Mouse (Mus musculus) neural tube, embryonic 10.5 days (tissue): ENCODE results near the gene Rgs1.

ENCODE experiments used
- DNase-seq: peaks from one replicate; pipeline ENCODE4 v3.0.0-alpha.2; 2017; ENCODE audit warnings: low spot score; ENCODE audit errors: extremely low spot score

The Rgs1 gene

DNA sequence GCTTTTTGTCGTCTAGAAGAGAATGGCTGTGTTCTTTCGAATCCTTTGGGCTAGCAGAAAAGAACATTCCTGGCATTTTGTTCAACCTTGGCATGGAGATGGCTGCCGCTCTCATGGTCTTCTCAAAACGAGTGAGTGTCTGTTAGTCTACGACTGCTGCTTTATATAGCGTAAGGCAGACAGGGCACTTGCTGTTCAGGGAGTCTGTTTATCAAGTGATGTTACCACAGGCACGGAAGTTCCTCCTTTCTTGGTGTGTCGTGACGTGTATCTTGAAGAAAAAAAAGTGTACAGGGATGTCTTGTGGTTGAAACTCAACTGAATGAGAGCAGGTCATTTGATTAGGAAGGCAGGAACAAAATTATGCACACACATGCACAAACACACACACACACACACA lies at the start of gene Rgs1:
TSS of gene Rgs1 (minus strand) at position 320 of the 400 bp plus-strand sequence.
- DNase-seq: no peak

GRCm38 (mm10) chr1:144283020-144284014 lies 34.3 kb upstream of the Rgs1 start:
- DNase-seq: no peak

DNA sequence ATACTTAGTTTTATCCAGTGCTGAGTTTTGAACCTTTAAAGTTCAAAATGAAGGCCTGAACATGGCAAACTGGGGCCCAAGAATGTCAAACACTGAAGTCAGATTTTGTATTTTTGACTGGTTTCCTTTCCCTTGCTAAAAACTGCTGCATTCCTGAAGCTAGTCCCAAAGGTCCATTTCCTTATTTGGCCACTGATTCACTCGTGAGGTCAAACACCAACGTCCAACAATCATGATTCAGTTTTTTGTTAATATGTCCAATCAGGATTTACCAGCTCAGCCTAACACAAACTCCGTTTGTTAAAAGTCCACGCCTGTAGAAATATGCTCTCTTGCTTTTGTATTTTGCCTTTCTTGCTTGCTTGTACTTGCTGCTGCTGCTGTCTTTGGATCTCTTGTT lies 31.0 kb upstream of the Rgs1 start:
- DNase-seq: no peak

- DNase-seq: no peak
These were observed 23.9 kb upstream of the Rgs1 start for GRCm38 (mm10) chr1:144272991-144273390.

GRCm38 (mm10) chr1:144269112-144269511 lies 20.1 kb upstream of the Rgs1 start:
- no peak for DNase-seq

- no peak for DNase-seq
These were observed 18.7 kb upstream of the Rgs1 start for GRCm38 (mm10) chr1:144267471-144268470.

DNA sequence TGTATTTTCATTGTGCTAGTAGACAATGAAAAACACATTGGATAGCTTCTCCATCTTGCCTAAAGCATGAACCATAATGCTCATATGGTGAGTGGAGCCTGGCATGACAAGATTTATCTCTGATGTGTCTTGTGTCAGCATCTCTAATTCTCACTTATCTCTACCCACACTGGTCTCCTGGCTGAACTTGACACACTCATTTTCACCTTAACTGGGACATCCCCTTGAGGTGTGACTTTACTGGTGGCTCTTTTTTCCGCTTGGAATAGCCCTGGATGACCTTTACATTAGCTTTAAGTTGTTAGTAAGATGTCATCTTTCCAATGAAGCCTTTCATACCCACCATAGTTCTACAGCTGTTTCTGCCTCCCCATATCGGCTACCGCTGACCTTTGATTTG lies 15.0 kb upstream of the Rgs1 start:
- DNase-seq: no peak

DNA sequence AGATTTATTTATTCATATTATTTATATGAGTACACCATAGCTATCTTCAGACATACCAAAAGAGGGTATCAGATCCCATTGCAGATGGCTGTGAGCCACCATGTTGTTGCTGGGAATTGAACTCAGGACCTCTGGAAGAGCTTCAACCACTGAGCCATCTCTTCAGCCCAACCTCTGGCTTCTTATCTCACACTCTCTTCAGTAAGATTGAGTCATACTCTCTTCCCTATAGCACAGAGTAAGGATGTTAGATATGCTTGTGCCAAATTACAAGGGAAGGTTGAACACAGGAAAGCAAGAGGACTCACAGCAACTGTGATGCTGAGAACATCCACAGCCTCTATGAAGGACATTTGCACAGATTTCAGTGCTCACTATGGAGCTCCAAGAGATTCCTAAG lies 13.0 kb upstream of the Rgs1 start:
- DNase-seq: no peak

DNA sequence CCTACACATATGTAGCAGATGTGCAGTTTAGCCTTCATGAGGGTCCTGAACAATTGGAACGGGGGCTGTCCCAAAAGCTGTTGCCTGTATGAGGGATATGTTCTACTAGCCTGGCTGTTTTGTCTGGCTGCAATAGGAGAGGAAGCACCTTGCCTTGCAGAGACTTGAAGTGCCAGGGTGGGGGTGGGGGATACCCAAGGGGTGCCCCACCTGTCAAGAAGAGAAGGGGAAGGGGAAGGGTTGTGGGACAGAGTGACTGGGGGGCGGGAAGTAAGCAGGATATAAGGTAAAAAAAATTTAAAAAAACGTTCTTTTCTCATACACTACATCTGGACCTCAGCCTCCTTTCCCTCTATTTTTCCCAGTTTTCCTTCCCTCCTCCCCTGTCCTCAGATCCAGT lies 9.7 kb upstream of the Rgs1 start:
- DNase-seq: no peak

DNA sequence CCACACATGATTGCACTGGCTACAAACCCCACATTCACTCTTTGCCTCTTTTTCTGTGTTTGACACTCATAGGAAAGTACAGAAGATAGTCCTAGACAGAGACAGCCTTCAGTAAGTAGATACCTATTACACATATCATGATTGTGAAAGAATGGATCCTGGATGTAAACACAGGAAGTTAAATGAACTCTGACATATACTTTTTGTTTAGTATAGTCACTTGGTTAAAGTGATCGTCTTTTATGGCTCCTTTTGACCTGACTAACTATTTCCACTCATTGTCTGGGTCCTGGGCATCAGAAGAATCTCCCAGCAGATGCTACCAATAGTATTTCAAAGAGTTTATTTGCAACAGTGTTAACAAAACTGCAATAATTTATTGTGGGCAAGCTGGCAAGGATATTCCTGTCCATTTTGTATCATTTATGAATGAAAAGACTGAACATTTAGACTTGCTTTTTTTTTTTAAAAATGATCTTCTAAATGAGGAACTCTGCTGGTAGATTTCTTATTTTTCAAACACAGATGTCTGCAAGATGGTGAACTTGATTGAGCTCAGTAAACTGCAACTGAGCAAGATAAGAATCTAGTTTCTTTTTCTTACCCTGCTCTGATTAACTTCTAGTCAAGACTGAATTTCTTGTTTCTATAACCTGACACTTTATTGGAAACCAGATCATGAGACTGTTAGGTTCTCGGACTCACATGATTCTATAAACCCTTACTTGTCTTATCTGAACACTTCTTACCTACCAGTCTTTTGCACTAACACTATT lies 7.7 kb upstream of the Rgs1 start:
- DNase-seq: no peak

- DNase-seq: no peak
These were observed 836 bp downstream of the Rgs1 start for GRCm38 (mm10) chr1:144248206-144248605.

DNA sequence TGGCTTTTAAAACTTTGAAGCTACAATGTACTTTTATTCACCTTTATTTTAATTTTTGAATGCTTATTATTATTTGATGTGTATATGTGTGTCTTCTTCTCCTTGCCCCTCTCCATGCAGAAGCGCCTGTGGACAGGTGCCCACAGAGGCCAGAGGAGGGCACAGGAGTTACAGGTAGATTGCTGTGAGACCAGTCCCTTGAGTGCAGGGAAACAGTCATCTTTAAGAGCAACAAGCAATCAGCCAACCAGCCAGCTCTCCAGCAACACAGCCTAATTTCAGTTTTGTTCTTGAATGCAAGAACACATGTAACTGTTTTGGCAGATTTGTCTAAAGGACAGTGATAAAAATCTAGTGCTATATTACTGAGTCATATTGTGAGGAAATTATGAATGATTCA lies 1.7 kb downstream of the Rgs1 start:
- DNase-seq: no peak

- no peak for DNase-seq
These were observed 5.5 kb downstream of the Rgs1 start for GRCm38 (mm10) chr1:144243511-144243910.

GRCm38 (mm10) chr1:144239195-144239594 lies 9.8 kb downstream of the Rgs1 start:
- no peak for DNase-seq

DNA sequence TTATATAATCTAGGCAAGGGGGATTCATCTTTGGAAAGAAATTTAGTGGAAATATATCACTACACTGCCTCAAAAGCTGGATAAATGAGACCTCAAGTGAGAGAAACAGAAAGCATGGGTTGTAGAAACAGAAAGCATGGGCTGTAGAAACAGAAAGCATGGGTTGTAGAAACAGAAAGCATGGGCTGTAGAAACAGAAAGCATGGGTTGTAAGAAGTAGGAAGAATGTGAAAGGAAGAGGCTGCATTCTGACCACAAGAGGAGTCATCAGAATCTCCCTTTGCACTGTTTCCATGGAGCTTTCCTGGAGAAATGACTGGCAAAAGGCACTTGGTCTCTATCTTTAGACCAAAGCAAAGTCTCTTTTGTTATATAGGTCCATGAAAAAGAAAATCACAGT lies 33.8 kb downstream of the Rgs1 start:
- no peak for DNase-seq

DNA sequence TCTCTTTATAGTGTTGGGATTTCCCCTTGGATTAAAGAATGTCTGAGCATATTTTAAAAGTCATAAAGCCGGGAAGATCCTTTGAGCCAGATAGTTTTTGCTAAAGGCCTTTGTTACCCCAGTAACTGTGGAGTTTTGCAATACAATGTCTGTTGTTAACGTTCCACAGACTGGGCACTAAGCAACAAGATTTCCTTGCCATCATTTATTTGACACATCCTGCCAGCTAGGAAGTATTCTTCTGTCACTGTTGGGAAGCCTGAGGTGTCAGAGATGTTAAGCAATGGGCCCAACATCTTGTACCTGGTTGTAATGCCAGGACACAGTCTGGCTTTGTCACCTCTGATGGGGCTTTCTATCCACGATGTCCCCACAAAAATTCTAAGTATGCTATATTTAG lies 38.1 kb downstream of the Rgs1 start:
- no peak for DNase-seq

- DNase-seq: no peak
These were observed 42.6 kb downstream of the Rgs1 start for GRCm38 (mm10) chr1:144206281-144207061.

GRCm38 (mm10) chr1:144204766-144205165 lies 44.3 kb downstream of the Rgs1 start:
- no peak for DNase-seq

DNA sequence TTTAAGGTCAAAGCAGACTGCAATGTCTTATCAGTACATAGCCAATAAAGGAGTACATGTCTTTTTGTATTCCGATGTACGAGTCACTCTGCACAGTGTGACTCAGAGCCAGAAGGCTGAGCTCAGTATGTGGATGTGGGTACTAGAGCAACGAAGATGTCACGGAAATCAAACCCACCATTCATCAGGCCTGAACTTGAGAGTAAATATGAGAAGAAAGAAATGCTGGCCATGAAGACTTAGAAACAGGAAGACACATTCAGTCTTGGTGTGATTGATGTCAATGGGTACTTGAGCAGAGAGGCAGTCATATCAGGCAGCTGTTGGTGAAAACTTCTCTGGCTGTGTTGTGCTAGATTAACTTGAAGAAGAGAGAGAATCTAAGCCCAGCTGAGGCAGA lies 46.1 kb downstream of the Rgs1 start:
- no peak for DNase-seq

GRCm38 (mm10) chr1:144200496-144200895 lies 48.5 kb downstream of the Rgs1 start:
- DNase-seq: no peak
